Mouse (Mus musculus) splenic B cell, adult 2 months (primary cell): Measurements from ENCODE around the gene Marf1.
A peak's percentile ranks its signal among the peaks of the same experiment; 100 is the strongest.
"Not testable (repeated sequence)": the region's sequence is repeated elsewhere in the genome, so short reads cannot be mapped to it uniquely, and the experiment has no call there.

Experiments
- DNase-seq: peaks from one replicate; pipeline ENCODE4 v3.0.0-alpha.2; 2011; ENCODE audit warnings: low read depth, low spot score
- H3K27me3 ChIP-seq: 2 replicates; pipeline ENCODE4 v1.6.1; 2012; ENCODE audit warnings: mild to moderate bottlenecking, low read length, moderate library complexity, mixed read lengths; ENCODE audit not compliant: control insufficient read depth, poor library complexity, insufficient read depth, severe bottlenecking
- H3K36me3 ChIP-seq: 2 replicates; pipeline ENCODE4 v1.6.1; 2012; ENCODE audit warnings: mild to moderate bottlenecking, low read length, moderate library complexity, mixed read lengths; ENCODE audit not compliant: control insufficient read depth, poor library complexity, insufficient read depth, severe bottlenecking

Marf1 gene

GRCm38 (mm10) chr16:14158536-14158935 is 4.6 kb downstream of the Marf1 start:
- H3K36me3 ChIP-seq = 0 out of 2 replicates have a peak, but pooled peaks cover 4% of the 10 kb centered on the region
- DNase-seq = no peak
- H3K27me3 ChIP-seq = no peaks in the 10 kb centered on the region

GRCm38 (mm10) chr16:14156312-14156711 is 6.8 kb downstream of the Marf1 start:
- no peak for DNase-seq
- H3K36me3 ChIP-seq = 0 out of 2 replicates have a peak, but pooled peaks cover 4% of the 10 kb centered on the region
- no peaks in the 10 kb centered on the region for H3K27me3 ChIP-seq

GRCm38 (mm10) chr16:14155638-14156037 is 7.5 kb downstream of the Marf1 start:
- H3K36me3 ChIP-seq, H3K27me3 ChIP-seq, DNase-seq: not testable (repeated sequence)

GRCm38 (mm10) chr16:14151718-14152117 is 11.4 kb downstream of the Marf1 start:
- H3K27me3 ChIP-seq = no peaks in the 10 kb centered on the region
- H3K36me3 ChIP-seq = peaks cover 20% of the 10 kb centered on the region
- DNase-seq = no peak

GRCm38 (mm10) chr16:14147712-14148111 is 15.4 kb downstream of the Marf1 start:
- DNase-seq = peak; percentile 28
- H3K36me3 ChIP-seq = peaks cover 33% of the 10 kb centered on the region
- no peaks in the 10 kb centered on the region for H3K27me3 ChIP-seq

GRCm38 (mm10) chr16:14143298-14143697 is 19.9 kb downstream of the Marf1 start:
- no peak for DNase-seq
- no peaks in the 10 kb centered on the region for H3K27me3 ChIP-seq

GRCm38 (mm10) chr16:14139106-14139505 is 24.0 kb downstream of the Marf1 start:
- no peaks in the 10 kb centered on the region for H3K27me3 ChIP-seq
- H3K36me3 ChIP-seq = peaks cover 29% of the 10 kb centered on the region
- DNase-seq = no peak

More at GRCm38 (mm10) chr16:14143298-14143697, 19.9 kb downstream of the Marf1 start:
- H3K36me3 ChIP-seq = peaks cover 33% of the 10 kb centered on the region

GRCm38 (mm10) chr16:14137976-14138561 is 25.1 kb downstream of the Marf1 start:
- no peaks in the 10 kb centered on the region for H3K27me3 ChIP-seq
- DNase-seq = no peak
- H3K36me3 ChIP-seq = peaks cover 27% of the 10 kb centered on the region

GRCm38 (mm10) chr16:14135014-14135413 is 28.1 kb downstream of the Marf1 start:
- Histone ChIP-seq H3K36me3 (peaks cover 28% of the 10 kb centered on the region), H3K27me3 (no peaks in the 10 kb centered on the region)
- peak; percentile 24 for DNase-seq

GRCm38 (mm10) chr16:14131838-14132237 is 31.3 kb downstream of the Marf1 start:
- H3K36me3 ChIP-seq = peaks cover 25% of the 10 kb centered on the region
- DNase-seq = no peak
- H3K27me3 ChIP-seq = no peaks in the 10 kb centered on the region

GRCm38 (mm10) chr16:14131376-14131775 is 31.8 kb downstream of the Marf1 start:
- DNase-seq = no peak
- Histone ChIP-seq H3K36me3 (peaks cover 23% of the 10 kb centered on the region), H3K27me3 (no peaks in the 10 kb centered on the region)

GRCm38 (mm10) chr16:14130796-14131195 is 32.4 kb downstream of the Marf1 start:
- no peak for DNase-seq
- Histone ChIP-seq H3K36me3 (peaks cover 19% of the 10 kb centered on the region), H3K27me3 (no peaks in the 10 kb centered on the region)

GRCm38 (mm10) chr16:14128977-14129376 is 34.2 kb downstream of the Marf1 start:
- DNase-seq = no peak
- H3K36me3 ChIP-seq = peaks cover 13% of the 10 kb centered on the region
- no peaks in the 10 kb centered on the region for H3K27me3 ChIP-seq

GRCm38 (mm10) chr16:14125253-14125652 is 37.9 kb downstream of the Marf1 start:
- peak; percentile 36 for DNase-seq
- Histone ChIP-seq H3K27me3 (no peaks in the 10 kb centered on the region), H3K36me3 (peaks cover 9% of the 10 kb centered on the region)

GRCm38 (mm10) chr16:14124709-14125108 is 38.4 kb downstream of the Marf1 start:
- DNase-seq = no peak
- no peaks in the 10 kb centered on the region for H3K27me3 ChIP-seq
- H3K36me3 ChIP-seq = peaks cover 9% of the 10 kb centered on the region

GRCm38 (mm10) chr16:14123901-14124300 is 39.2 kb downstream of the Marf1 start:
- DNase-seq = no peak
- peaks cover 5% of the 10 kb centered on the region; the same call in 1 of the 2 replicates for H3K36me3 ChIP-seq
- H3K27me3 ChIP-seq = no peaks in the 10 kb centered on the region
